Mouse (Mus musculus) lung, embryonic 14.5 days (tissue): Measurements from ENCODE around the gene Mab21l1. TPM values are rescaled to one million over a fixed set of nuclear protein-coding genes. Genes with fewer than 3 reads are reported as not detected.

Experiments
- ATAC-seq: fragments of 200-750 bp; cut with Nextera tagmentation; 2 replicates; pipeline ENCODE4 v1.8.0; 2017; ENCODE audit warnings: mild to moderate bottlenecking, moderate TSS enrichment, moderate library complexity; ENCODE audit not compliant: insufficient read depth
- DNase-seq: peaks from one replicate; pipeline ENCODE4 v3.0.0-alpha.2; 2015
- H3K27ac ChIP-seq: fragments of 300-500 bp; sonication (generic); 2 replicates; pipeline ENCODE4 v1.5.1; 2014; ENCODE audit warnings: low read depth, mild to moderate bottlenecking, moderate library complexity
- H3K27me3 ChIP-seq: fragments of 300-500 bp; sonication (generic); 2 replicates; pipeline ENCODE4 v1.6.1; 2014; ENCODE audit warnings: low read length, control low read depth; ENCODE audit not compliant: insufficient read depth
- H3K36me3 ChIP-seq: fragments of 300-500 bp; sonication (generic); 2 replicates; pipeline ENCODE4 v1.6.1; 2014; ENCODE audit warnings: control low read depth; ENCODE audit not compliant: insufficient read depth
- H3K4me1 ChIP-seq: fragments of 300-500 bp; sonication (generic); 2 replicates; pipeline ENCODE4 v1.6.1; 2014; ENCODE audit warnings: antibody characterized with exemption, control low read depth; ENCODE audit not compliant: insufficient read depth
- H3K4me2 ChIP-seq: fragments of 300-500 bp; sonication (generic); 2 replicates; pipeline ENCODE4 v1.6.1; 2014; ENCODE audit warnings: mild to moderate bottlenecking
- H3K4me3 ChIP-seq: fragments of 300-500 bp; sonication (generic); 2 replicates; pipeline ENCODE4 v1.5.1; 2014; ENCODE audit warnings: low read depth, low read length
- H3K9ac ChIP-seq: fragments of 300-500 bp; sonication (generic); 2 replicates; pipeline ENCODE4 v1.6.1; 2014
- H3K9me3 ChIP-seq: fragments of 300-500 bp; sonication (generic); 2 replicates; pipeline ENCODE4 v1.6.1; 2016; ENCODE audit warnings: low read depth, low read length, control low read depth
- CTCF ChIP-seq: IDR thresholded peaks from 2 replicates; pipeline ENCODE4 v1.5.1; 2016; ENCODE audit warnings: antibody characterized with exemption, low read depth
- WGBS: fragments of 180-500 bp; shearing (Covaris S2); extraction: QIAGEN DNeasy Blood & Tissue Kit; methylation state at CpG from one replicate; pipeline ENCODE4 v1.1.7; 2014; 5-methylcytosine and 5-hydroxymethylcytosine counted together
- polyA plus RNA-seq: library from polyadenylated mRNA; unstranded; fragments of >200 nt; fragmentation: Nextera tagmentation; extraction: Ambion mirVana; gene quantifications from 2 replicates; pipeline ENCODE4 v1.2.1, GENCODE M21; 2014

The Mab21l1 gene
- polyA plus RNA-seq, 1 experiment from 2014 or later: 0.78 TPM

GRCm38 (mm10) chr3:55785266-55785980 lies 3.1 kb downstream of the Mab21l1 start:
- Histone ChIP-seq H3K27me3 (peaks cover 67% of the 10 kb centered on the region), H3K4me1 (no peaks in the 10 kb centered on the region), H3K9ac (no peak overlapping the region), H3K27ac (no peak overlapping the region), H3K9me3 (no peaks in the 10 kb centered on the region), H3K4me2 (no peak overlapping the region), H3K4me3 (no peak overlapping the region), H3K36me3 (no peaks in the 10 kb centered on the region)
- no peak for ATAC-seq
- 64% methylated on average over 4 of the region's 4 CpGs for WGBS
- no peak for TF ChIP-seq CTCF
- peak; percentile 5 for DNase-seq

- TF ChIP-seq CTCF: no peak
- Histone ChIP-seq H3K9ac (no peak overlapping the region), H3K4me1 (no peaks in the 10 kb centered on the region), H3K36me3 (no peaks in the 10 kb centered on the region), H3K4me2 (no peak overlapping the region), H3K4me3 (no peak overlapping the region), H3K9me3 (no peaks in the 10 kb centered on the region), H3K27ac (no peak overlapping the region), H3K27me3 (peaks cover 60% of the 10 kb centered on the region)
- 44% methylated on average over 3 of the region's 3 CpGs for WGBS
- ATAC-seq (no peak), DNase-seq (peak; percentile 11)
Measured at GRCm38 (mm10) chr3:55785981-55786725, 3.8 kb downstream of the Mab21l1 start.

GRCm38 (mm10) chr3:55786835-55787486 lies 4.7 kb downstream of the Mab21l1 start:
- TF ChIP-seq CTCF: no peak
- peaks cover 52% of the 10 kb centered on the region for H3K27me3 ChIP-seq
- no peaks in the 10 kb centered on the region for H3K9me3 ChIP-seq
- H3K4me1 ChIP-seq: no peaks in the 10 kb centered on the region
- peak overlapping the region; percentile 42 for H3K4me3 ChIP-seq
- H3K36me3 ChIP-seq: no peaks in the 10 kb centered on the region
- 0 out of 2 replicates have a peak overlapping the region, but pooled peaks have one; percentile 15 for H3K27ac ChIP-seq
- H3K4me2 ChIP-seq: peak overlapping the region; percentile 77
- no peak for ATAC-seq
- peak overlapping the region; percentile 66 for H3K9ac ChIP-seq
- peak; percentile 14 for DNase-seq
- WGBS: 40% methylated on average over 17 of the region's 17 CpGs

GRCm38 (mm10) chr3:55787487-55788213 lies 5.3 kb downstream of the Mab21l1 start:
- ATAC-seq (peak; percentile 68), DNase-seq (peak; percentile 74)
- peak overlapping the region; percentile 42 for H3K4me3 ChIP-seq
- 0 out of 2 replicates have a peak overlapping the region, but pooled peaks have one; percentile 15 for H3K27ac ChIP-seq
- no peaks in the 10 kb centered on the region for H3K36me3 ChIP-seq
- TF ChIP-seq CTCF: no peak
- no peaks in the 10 kb centered on the region for H3K4me1 ChIP-seq
- no peaks in the 10 kb centered on the region for H3K9me3 ChIP-seq
- peak overlapping the region; percentile 77 for H3K4me2 ChIP-seq
- peak overlapping the region; percentile 66 for H3K9ac ChIP-seq
- WGBS: 2% methylated on average over 54 of the region's 54 CpGs
- peaks cover 45% of the 10 kb centered on the region for H3K27me3 ChIP-seq

- WGBS: 23% methylated on average over 4 of the region's 4 CpGs
- Histone ChIP-seq H3K9me3 (no peaks in the 10 kb centered on the region), H3K27ac (no peak overlapping the region), H3K27me3 (peaks cover 40% of the 10 kb centered on the region), H3K4me2 (peak overlapping the region; percentile 77), H3K4me3 (peak overlapping the region; percentile 42), H3K4me1 (no peaks in the 10 kb centered on the region), H3K36me3 (no peaks in the 10 kb centered on the region), H3K9ac (no peak overlapping the region)
- no peak for DNase-seq
- TF ChIP-seq CTCF: no peak
- no peak for ATAC-seq
Measured at GRCm38 (mm10) chr3:55788214-55788586, 5.9 kb downstream of the Mab21l1 start.

GRCm38 (mm10) chr3:55788621-55789201 lies 6.4 kb downstream of the Mab21l1 start:
- DNase-seq (no peak), ATAC-seq (no peak)
- H3K27ac ChIP-seq: no peak overlapping the region
- H3K36me3 ChIP-seq: no peaks in the 10 kb centered on the region
- no peak overlapping the region for H3K9ac ChIP-seq
- no peak for TF ChIP-seq CTCF
- H3K9me3 ChIP-seq: no peaks in the 10 kb centered on the region
- peaks cover 35% of the 10 kb centered on the region for H3K27me3 ChIP-seq
- H3K4me2 ChIP-seq: no peak overlapping the region
- no peak overlapping the region for H3K4me3 ChIP-seq
- no peaks in the 10 kb centered on the region for H3K4me1 ChIP-seq
- 31% methylated on average over 5 of the region's 5 CpGs for WGBS
